In the genomic region with DNA sequence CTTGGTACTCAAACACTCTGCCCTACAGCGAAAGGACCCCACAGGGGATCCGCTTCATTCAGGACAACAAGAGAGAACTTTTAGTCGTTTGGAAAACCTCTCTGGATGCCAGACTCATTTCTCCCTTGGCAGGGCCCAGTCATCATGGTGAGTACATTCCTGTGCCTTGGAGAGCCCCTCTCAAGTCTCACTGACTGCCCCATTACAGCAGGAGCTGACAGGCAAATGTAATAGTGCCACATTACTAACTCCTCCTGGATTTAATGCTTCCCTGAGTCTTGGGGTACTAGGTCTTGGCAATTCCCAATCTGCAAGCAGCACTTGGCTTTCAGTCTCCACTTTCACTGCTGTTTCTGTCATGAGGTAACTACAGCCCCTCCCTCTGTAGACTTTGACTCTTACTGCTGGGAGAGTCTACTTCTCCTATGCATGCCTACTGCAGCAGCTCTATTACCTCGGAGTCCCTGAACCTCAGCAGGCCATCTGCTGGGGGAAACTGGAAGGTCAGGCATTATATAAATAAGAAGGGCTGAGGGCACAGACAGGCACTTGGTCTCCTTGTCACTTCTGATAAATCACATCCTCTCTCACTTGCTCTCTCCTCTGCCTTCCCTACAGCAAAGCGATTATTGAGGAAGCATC, we compare ENCODE assay signal across 9 mouse cellular contexts.
DNase-seq lines count a peak whose midpoint lies in the region; ATAC-seq and TF ChIP-seq lines count a peak whose summit lies in the region.
"Had no signal": no experiment of that assay in that cellular context is flagged by ENCODE, and none has a peak within 500 bp of the region (broad histone marks: within the 10 kb centered on the region; RNA-seq: fewer than 3 reads in every experiment).

No protein-coding gene starts in this region.

- no peak overlapping the region for H3K4me3 ChIP-seq in midbrain, embryonic 11.5 days (ENCODE audit: low read depth, low read length)
- H3K4me3 ChIP-seq in midbrain, embryonic 13.5 days (replicated peaks): no peak overlapping the region
- H3K4me3 ChIP-seq in intestine, embryonic 16.5 days (ENCODE audit: low read length): no peak overlapping the region
- H3K4me3 ChIP-seq in stomach, postnatal 0 days (ENCODE audit: low read depth, low read length): no peak overlapping the region
- H3K4me3 ChIP-seq: liver, embryonic 13.5 days had no signal

- H3K27me3 ChIP-seq in midbrain, embryonic 11.5 days (ENCODE audit: control insufficient read depth, insufficient read depth, low read length): no peaks in the 10 kb centered on the region
- no peaks in the 10 kb centered on the region for H3K27me3 ChIP-seq in midbrain, embryonic 13.5 days
- no peaks in the 10 kb centered on the region for H3K27me3 ChIP-seq in intestine, embryonic 16.5 days (replicated peaks; ENCODE audit: control insufficient read depth, insufficient read depth, low read length)
- H3K27me3 ChIP-seq in stomach, postnatal 0 days (ENCODE audit: control insufficient read depth, insufficient read depth, low read length): no peaks in the 10 kb centered on the region
- H3K27me3 ChIP-seq: liver, embryonic 13.5 days had no signal

- ATAC-seq in midbrain, embryonic 11.5 days (ENCODE audit: low FRiP score): no peak
- no peak for ATAC-seq in midbrain, embryonic 13.5 days
- ATAC-seq in intestine, embryonic 16.5 days: peak; percentile 60
- ATAC-seq in stomach, postnatal 0 days (ENCODE audit: low FRiP score, low TSS enrichment): no peak
- ATAC-seq in erythroid progenitor cell, adult 5-6 weeks (replicated peaks; ENCODE audit: low FRiP score, poor library complexity, severe bottlenecking): no peak
- ATAC-seq in megakaryocyte, adult 5-6 weeks (ENCODE audit: poor library complexity, severe bottlenecking): no peak

- H3K27ac ChIP-seq in midbrain, embryonic 11.5 days (ENCODE audit: low read depth, low read length): no peak overlapping the region
- H3K27ac ChIP-seq in midbrain, embryonic 13.5 days: no peak overlapping the region
- no peak overlapping the region for H3K27ac ChIP-seq in intestine, embryonic 16.5 days (ENCODE audit: low read length)
- no peak overlapping the region for H3K27ac ChIP-seq in stomach, postnatal 0 days (replicated peaks)
- H3K27ac ChIP-seq: liver, embryonic 13.5 days had no signal

- no peak overlapping the region for H3K4me2 ChIP-seq in midbrain, embryonic 11.5 days
- no peak overlapping the region for H3K4me2 ChIP-seq in midbrain, embryonic 13.5 days (replicated peaks)
- H3K4me2 ChIP-seq in intestine, embryonic 16.5 days (ENCODE audit: low read depth, low read length): no peak overlapping the region
- no peak overlapping the region for H3K4me2 ChIP-seq in stomach, postnatal 0 days (replicated peaks; ENCODE audit: low read depth)
- H3K4me2 ChIP-seq: liver, embryonic 13.5 days had no signal

- H3K36me3 ChIP-seq in midbrain, embryonic 11.5 days (ENCODE audit: control insufficient read depth, insufficient read depth, low read length): no peaks in the 10 kb centered on the region
- H3K36me3 ChIP-seq in midbrain, embryonic 13.5 days: no peaks in the 10 kb centered on the region
- no peaks in the 10 kb centered on the region for H3K36me3 ChIP-seq in intestine, embryonic 16.5 days (ENCODE audit: control insufficient read depth, insufficient read depth, low read length)
- no peaks in the 10 kb centered on the region for H3K36me3 ChIP-seq in stomach, postnatal 0 days (ENCODE audit: control insufficient read depth, insufficient read depth, low read length)
- H3K36me3 ChIP-seq: liver, embryonic 13.5 days had no signal

- TF ChIP-seq EP300 in stomach, postnatal 0 days (optimal IDR thresholded peaks at IDR 0.05): no peak

- peak; percentile 63 to 72 for DNase-seq in cerebellum, postnatal 14 days
- no peak for DNase-seq in cerebellum, adult 11 months
- DNase-seq in midbrain, embryonic 11.5 days (ENCODE audit: low spot score, missing footprints): peak; percentile 90
- DNase-seq in stomach, postnatal 0 days (ENCODE audit: low spot score): peak; percentile 24
- DNase-seq: liver, embryonic 13.5 days had no signal

- no peaks in the 10 kb centered on the region for H3K9me3 ChIP-seq in midbrain, embryonic 11.5 days (ENCODE audit: control insufficient read depth, low read length)
- H3K9me3 ChIP-seq in midbrain, embryonic 13.5 days: no peaks in the 10 kb centered on the region
- H3K9me3 ChIP-seq in intestine, embryonic 16.5 days (ENCODE audit: control insufficient read depth, low read length): no peaks in the 10 kb centered on the region
- no peaks in the 10 kb centered on the region for H3K9me3 ChIP-seq in stomach, postnatal 0 days (ENCODE audit: control insufficient read depth, low read length)
- H3K9me3 ChIP-seq: liver, embryonic 13.5 days had no signal

- WGBS in midbrain, embryonic 11.5 days: 60% methylated on average over 5 of the region's 5 CpGs
- WGBS in midbrain, embryonic 13.5 days: 59% methylated on average over 5 of the region's 5 CpGs
- WGBS in intestine, embryonic 16.5 days: 53% methylated on average over 5 of the region's 5 CpGs
- whole genome bisulfite sequencing in stomach, postnatal 0 days: 50% methylated on average over 5 of the region's 5 CpGs

- no peak overlapping the region for H3K9ac ChIP-seq in midbrain, embryonic 11.5 days (ENCODE audit: low read length)
- H3K9ac ChIP-seq in midbrain, embryonic 13.5 days (replicated peaks): no peak overlapping the region
- H3K9ac ChIP-seq in intestine, embryonic 16.5 days (ENCODE audit: low read depth, low read length): no peak overlapping the region
- H3K9ac ChIP-seq in stomach, postnatal 0 days (ENCODE audit: low read length): no peak overlapping the region
- H3K9ac ChIP-seq: liver, embryonic 13.5 days had no signal

- peaks cover 8% of the 10 kb centered on the region for H3K4me1 ChIP-seq in midbrain, embryonic 11.5 days (ENCODE audit: control insufficient read depth, insufficient read depth, low read length)
- H3K4me1 ChIP-seq in midbrain, embryonic 13.5 days (replicated peaks): peaks cover 16% of the 10 kb centered on the region
- no peaks in the 10 kb centered on the region for H3K4me1 ChIP-seq in intestine, embryonic 16.5 days (ENCODE audit: control insufficient read depth, insufficient read depth, low read length)
- no peaks in the 10 kb centered on the region for H3K4me1 ChIP-seq in stomach, postnatal 0 days (replicated peaks; ENCODE audit: control insufficient read depth, insufficient read depth)
- H3K4me1 ChIP-seq: liver, embryonic 13.5 days had no signal

- TF ChIP-seq CTCF in stomach, postnatal 0 days (IDR thresholded peaks at IDR 0.05; ENCODE audit: low read depth): peak; percentile 66
